Mouse (Mus musculus): Measurements from ENCODE around the gene Sec14l1. TPM values are rescaled to one million over a fixed set of nuclear protein-coding genes. Genes with fewer than 3 reads are reported as not detected.
A peak's percentile ranks its signal among the peaks of the same experiment; 100 is the strongest.

Sec14l1 gene
- polyA plus RNA-seq, 1 experiment from 2014 or later: 87.6 TPM

- no peak for DNase-seq (ENCODE audit: low spot score)
- H3K9ac ChIP-seq (ENCODE audit: low read depth, low read length): no peak overlapping the region
- peaks cover 26% of the 10 kb centered on the region; the same call in 1 of the 2 replicates for H3K36me3 ChIP-seq (ENCODE audit: insufficient read depth, low read length)
- ATAC-seq (replicated peaks; ENCODE audit: low FRiP score, low read depth): no peak
- H3K4me2 ChIP-seq (ENCODE audit: low read length): no peak overlapping the region
- no peak for TF ChIP-seq CTCF (IDR thresholded peaks at IDR 0.05; ENCODE audit: low read depth)
- WGBS: 83% methylated on average over 12 of the region's 12 CpGs
- H3K27me3 ChIP-seq (ENCODE audit: insufficient read depth, low read length): no peaks in the 10 kb centered on the region
- no peaks in the 10 kb centered on the region for H3K9me3 ChIP-seq (replicated peaks; ENCODE audit: low read length)
- H3K27ac ChIP-seq: no peak overlapping the region
- H3K4me1 ChIP-seq (replicated peaks; ENCODE audit: insufficient read depth, low read length): peaks cover 20% of the 10 kb centered on the region
- H3K4me3 ChIP-seq (replicated peaks; ENCODE audit: low read depth, low read length): no peak overlapping the region
Measured at GRCm38 (mm10) chr11:117138795-117139463, 24.0 kb downstream of the Sec14l1 start.

GRCm38 (mm10) chr11:117141376-117142001 lies 26.5 kb downstream of the Sec14l1 start:
- Histone ChIP-seq H3K4me2 (ENCODE audit: low read length) (no peak overlapping the region), H3K27ac (no peak overlapping the region), H3K9ac (ENCODE audit: low read depth, low read length) (no peak overlapping the region), H3K27me3 (ENCODE audit: insufficient read depth, low read length) (no peaks in the 10 kb centered on the region), H3K4me1 (replicated peaks; ENCODE audit: insufficient read depth, low read length) (no peaks in the 10 kb centered on the region; the same call in 1 of the 2 replicates), H3K9me3 (replicated peaks; ENCODE audit: low read length) (no peaks in the 10 kb centered on the region), H3K4me3 (replicated peaks; ENCODE audit: low read depth, low read length) (no peak overlapping the region), H3K36me3 (ENCODE audit: insufficient read depth, low read length) (peaks cover 42% of the 10 kb centered on the region)
- TF ChIP-seq CTCF (IDR thresholded peaks at IDR 0.05; ENCODE audit: low read depth): no peak
- ATAC-seq (replicated peaks; ENCODE audit: low FRiP score, low read depth) (no peak), DNase-seq (ENCODE audit: low spot score) (no peak)
- WGBS: 74% methylated on average over 18 of the region's 18 CpGs

DNA sequence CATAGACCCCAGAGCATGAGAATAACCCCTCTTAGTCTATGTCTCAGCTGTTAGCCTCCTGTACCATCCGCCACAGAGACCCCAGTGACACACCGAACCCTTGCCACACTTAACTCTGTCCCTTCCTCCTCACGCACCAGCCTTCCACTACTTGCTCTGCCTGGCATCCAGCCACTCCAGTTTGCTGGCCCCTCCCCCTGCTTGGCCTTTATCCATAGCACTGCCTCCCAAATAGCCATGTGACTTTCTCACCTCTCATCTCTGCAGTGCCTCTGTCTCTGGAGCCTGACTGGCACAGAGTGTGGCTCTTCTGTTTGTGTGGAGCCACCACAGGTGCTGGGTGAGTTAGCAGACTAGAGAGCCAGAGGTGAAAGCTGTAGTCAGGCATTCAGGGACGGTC lies 27.5 kb downstream of the Sec14l1 start:
- no peak overlapping the region for H3K27ac ChIP-seq
- no peak overlapping the region for H3K4me2 ChIP-seq (ENCODE audit: low read length)
- DNase-seq (ENCODE audit: low spot score): no peak
- no peaks in the 10 kb centered on the region for H3K4me1 ChIP-seq (replicated peaks; ENCODE audit: insufficient read depth, low read length)
- H3K36me3 ChIP-seq (ENCODE audit: insufficient read depth, low read length): peaks cover 52% of the 10 kb centered on the region
- no peak for TF ChIP-seq CTCF (IDR thresholded peaks at IDR 0.05; ENCODE audit: low read depth)
- no peaks in the 10 kb centered on the region for H3K27me3 ChIP-seq (ENCODE audit: insufficient read depth, low read length)
- H3K4me3 ChIP-seq (replicated peaks; ENCODE audit: low read depth, low read length): no peak overlapping the region
- ATAC-seq (replicated peaks; ENCODE audit: low FRiP score, low read depth): no peak
- 71% methylated on average over 4 of the region's 4 CpGs for WGBS
- H3K9ac ChIP-seq (ENCODE audit: low read depth, low read length): no peak overlapping the region
- no peaks in the 10 kb centered on the region for H3K9me3 ChIP-seq (replicated peaks; ENCODE audit: low read length)

DNA sequence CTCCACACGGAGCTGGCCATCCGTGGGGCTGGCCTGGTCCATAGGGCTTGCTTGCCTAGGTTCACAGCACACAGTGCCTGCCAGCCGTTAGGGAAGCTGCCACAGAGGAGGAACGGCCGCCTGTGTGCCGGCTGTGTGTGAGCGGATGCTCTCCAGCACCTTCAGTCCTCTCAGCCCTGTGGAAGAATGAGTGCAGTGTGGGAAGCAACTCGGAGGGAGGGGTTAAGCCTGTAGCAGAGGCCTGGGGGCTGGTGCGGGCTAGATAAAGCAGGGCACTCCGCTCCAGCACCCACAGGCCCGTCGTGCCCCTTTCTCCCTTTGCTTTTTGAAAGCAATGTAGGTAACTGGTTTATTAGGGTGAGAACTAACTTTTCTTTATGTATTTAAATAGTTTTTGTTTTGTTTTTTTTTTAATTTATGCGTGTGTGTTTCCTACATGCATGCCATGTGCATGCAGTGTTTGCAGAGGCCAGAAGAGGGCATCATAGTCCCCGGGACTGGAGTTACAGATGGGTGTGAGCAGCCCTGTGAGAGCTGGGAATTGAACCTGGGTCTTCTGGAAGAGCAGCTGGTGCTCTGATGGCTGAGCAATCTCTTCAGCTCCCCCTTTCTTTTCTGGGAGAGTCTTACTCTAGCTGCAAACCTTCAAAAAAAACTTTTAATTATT lies 30.6 kb downstream of the Sec14l1 start:
- peaks cover 75% of the 10 kb centered on the region for H3K36me3 ChIP-seq (ENCODE audit: insufficient read depth, low read length)
- H3K4me2 ChIP-seq (ENCODE audit: low read length): no peak overlapping the region
- H3K4me3 ChIP-seq (replicated peaks; ENCODE audit: low read depth, low read length): no peak overlapping the region
- no peak for DNase-seq (ENCODE audit: low spot score)
- peak; percentile 48 for TF ChIP-seq CTCF (IDR thresholded peaks at IDR 0.05; ENCODE audit: low read depth)
- no peak overlapping the region for H3K9ac ChIP-seq (ENCODE audit: low read depth, low read length)
- H3K4me1 ChIP-seq (replicated peaks; ENCODE audit: insufficient read depth, low read length): no peaks in the 10 kb centered on the region
- ATAC-seq (replicated peaks; ENCODE audit: low FRiP score, low read depth): no peak
- no peak overlapping the region for H3K27ac ChIP-seq
- H3K27me3 ChIP-seq (ENCODE audit: insufficient read depth, low read length): no peaks in the 10 kb centered on the region
- H3K9me3 ChIP-seq (replicated peaks; ENCODE audit: low read length): no peaks in the 10 kb centered on the region
- WGBS: 91% methylated on average over 14 of the region's 14 CpGs

GRCm38 (mm10) chr11:117146118-117146506 lies 31.1 kb downstream of the Sec14l1 start:
- Histone ChIP-seq H3K9ac (ENCODE audit: low read depth, low read length) (no peak overlapping the region), H3K4me3 (replicated peaks; ENCODE audit: low read depth, low read length) (no peak overlapping the region), H3K4me1 (replicated peaks; ENCODE audit: insufficient read depth, low read length) (no peaks in the 10 kb centered on the region), H3K27ac (no peak overlapping the region), H3K36me3 (ENCODE audit: insufficient read depth, low read length) (peaks cover 80% of the 10 kb centered on the region), H3K27me3 (ENCODE audit: insufficient read depth, low read length) (no peaks in the 10 kb centered on the region), H3K4me2 (ENCODE audit: low read length) (no peak overlapping the region), H3K9me3 (replicated peaks; ENCODE audit: low read length) (no peaks in the 10 kb centered on the region)
- WGBS: 94% methylated on average over 6 of the region's 6 CpGs
- TF ChIP-seq CTCF (IDR thresholded peaks at IDR 0.05; ENCODE audit: low read depth): no peak
- ATAC-seq (replicated peaks; ENCODE audit: low FRiP score, low read depth) (no peak), DNase-seq (ENCODE audit: low spot score) (no peak)

DNA sequence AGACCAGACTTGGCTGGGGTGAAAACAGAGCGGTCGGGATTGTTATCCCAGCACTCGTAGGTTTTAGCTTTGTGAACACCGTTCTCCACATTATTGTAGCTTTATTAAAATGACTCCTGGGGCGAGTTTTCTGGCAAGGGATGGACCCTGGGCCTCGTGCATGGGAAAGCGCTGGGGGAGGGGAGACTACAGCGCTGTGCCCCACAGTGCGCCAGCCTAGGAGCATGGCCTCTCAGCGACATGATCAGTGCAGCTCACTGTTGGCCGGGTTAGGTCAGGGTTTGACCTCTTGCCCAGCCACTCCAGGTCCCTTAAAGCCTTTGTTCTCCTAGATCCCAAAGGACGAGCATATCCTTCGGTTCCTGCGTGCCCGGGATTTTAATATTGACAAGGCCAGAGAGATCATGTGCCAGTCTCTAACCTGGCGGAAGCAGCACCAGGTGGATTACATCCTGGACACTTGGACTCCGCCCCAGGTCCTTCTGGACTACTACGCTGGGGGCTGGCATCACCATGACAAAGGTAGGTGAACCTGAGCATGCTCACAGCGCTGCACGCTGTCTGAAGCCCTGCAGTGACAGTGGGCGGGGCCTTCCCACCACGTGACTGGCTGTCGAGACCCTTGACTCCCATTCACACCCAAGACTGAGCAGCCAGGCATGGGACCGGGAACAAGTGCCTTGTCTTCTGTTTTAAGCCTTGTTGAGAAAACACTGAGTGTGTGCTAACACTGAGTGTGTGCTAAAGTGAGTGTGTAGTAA lies 32.0 kb downstream of the Sec14l1 start:
- no peak for TF ChIP-seq CTCF (IDR thresholded peaks at IDR 0.05; ENCODE audit: low read depth)
- peak; percentile 52 for ATAC-seq (replicated peaks; ENCODE audit: low FRiP score, low read depth)
- H3K36me3 ChIP-seq (ENCODE audit: insufficient read depth, low read length): peaks cover 80% of the 10 kb centered on the region
- no peak overlapping the region for H3K27ac ChIP-seq
- no peak overlapping the region for H3K4me2 ChIP-seq (ENCODE audit: low read length)
- no peaks in the 10 kb centered on the region for H3K27me3 ChIP-seq (ENCODE audit: insufficient read depth, low read length)
- no peak for DNase-seq (ENCODE audit: low spot score)
- H3K4me1 ChIP-seq (replicated peaks; ENCODE audit: insufficient read depth, low read length): no peaks in the 10 kb centered on the region
- no peak overlapping the region for H3K9ac ChIP-seq (ENCODE audit: low read depth, low read length)
- WGBS: 67% methylated on average over 24 of the region's 24 CpGs
- no peaks in the 10 kb centered on the region for H3K9me3 ChIP-seq (replicated peaks; ENCODE audit: low read length)
- H3K4me3 ChIP-seq (replicated peaks; ENCODE audit: low read depth, low read length): no peak overlapping the region

All from kidney, postnatal 0 days (tissue).